Mouse (Mus musculus) hindbrain, embryonic 10.5 days (tissue): ENCODE data around the gene Cnksr3. TPM values are rescaled to one million over a fixed set of nuclear protein-coding genes. Genes with fewer than 3 reads are reported as not detected.

ENCODE experiments used
- DNase-seq: peaks from one replicate; pipeline ENCODE4 v3.0.0-alpha.2; 2017; ENCODE audit warnings: low spot score
- H3K27ac ChIP-seq: fragments of 300-500 bp; sonication (generic); 2 replicates; pipeline ENCODE4 v1.5.1; 2016; ENCODE audit warnings: mild to moderate bottlenecking, moderate library complexity
- H3K27me3 ChIP-seq: fragments of 300-500 bp; sonication (generic); 2 replicates; pipeline ENCODE4 v1.6.1; 2016; ENCODE audit warnings: mild to moderate bottlenecking; ENCODE audit not compliant: poor library complexity, insufficient read depth, severe bottlenecking
- H3K36me3 ChIP-seq: fragments of 300-500 bp; sonication (generic); 2 replicates; pipeline ENCODE4 v1.6.1; 2016; ENCODE audit warnings: mild to moderate bottlenecking, moderate library complexity
- H3K4me1 ChIP-seq: fragments of 300-500 bp; sonication (generic); replicated peaks from 2 replicates; pipeline ENCODE4 v1.6.1; 2016; ENCODE audit warnings: mild to moderate bottlenecking
- H3K4me3 ChIP-seq: fragments of 300-500 bp; sonication (generic); 2 replicates; pipeline ENCODE4 v1.5.1; 2016; ENCODE audit warnings: mild to moderate bottlenecking, moderate library complexity
- H3K9me3 ChIP-seq: fragments of 300-500 bp; sonication (generic); 2 replicates; pipeline ENCODE4 v1.6.1; 2016; ENCODE audit warnings: mild to moderate bottlenecking, moderate library complexity
- WGBS: fragments of 180-500 bp; shearing (Covaris S2); methylation state at CpG from one replicate; pipeline ENCODE4 v1.1.7; 2016; 5-methylcytosine and 5-hydroxymethylcytosine counted together
- polyA plus RNA-seq: library from polyadenylated mRNA; unstranded; fragments of >200 nt; fragmentation: Nextera tagmentation; extraction: Ambion mirVana; gene quantifications from 2 replicates; pipeline ENCODE4 v1.2.1, GENCODE M21; 2016

The Cnksr3 gene
- polyA plus RNA-seq, 1 experiment from 2014 or later, result 7.3 TPM

DNA sequence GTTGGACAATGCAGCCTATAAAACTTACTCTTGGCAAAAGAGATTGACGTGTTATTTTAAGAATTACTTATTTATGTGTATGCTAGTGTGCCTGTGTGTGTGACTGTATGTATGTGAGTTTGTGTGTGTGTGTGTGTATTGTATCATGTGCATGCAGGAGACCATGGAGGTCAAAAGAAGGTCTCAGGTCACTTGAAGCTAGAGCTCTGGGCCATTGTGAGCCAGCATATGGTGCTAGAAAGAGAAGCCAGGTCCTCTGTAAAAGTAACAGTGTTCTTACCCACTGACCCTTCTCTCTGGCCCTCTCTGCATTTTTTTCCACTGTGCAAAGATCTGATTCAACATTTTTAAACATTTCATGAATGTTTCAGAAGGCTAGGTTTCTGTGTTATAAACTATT is 134.1 kb downstream of the Cnksr3 start:
- H3K4me3 ChIP-seq, result no peak overlapping the region
- H3K27me3 ChIP-seq, result no peaks in the 10 kb centered on the region
- DNase-seq, result no peak
- H3K9me3 ChIP-seq, result no peaks in the 10 kb centered on the region
- no peak overlapping the region for H3K27ac ChIP-seq
- 90% methylated on average over 1 of the region's 1 CpGs for WGBS
- H3K4me1 ChIP-seq, result 0 out of 2 replicates have a peak, but pooled peaks cover 4% of the 10 kb centered on the region
- no peaks in the 10 kb centered on the region for H3K36me3 ChIP-seq

DNA sequence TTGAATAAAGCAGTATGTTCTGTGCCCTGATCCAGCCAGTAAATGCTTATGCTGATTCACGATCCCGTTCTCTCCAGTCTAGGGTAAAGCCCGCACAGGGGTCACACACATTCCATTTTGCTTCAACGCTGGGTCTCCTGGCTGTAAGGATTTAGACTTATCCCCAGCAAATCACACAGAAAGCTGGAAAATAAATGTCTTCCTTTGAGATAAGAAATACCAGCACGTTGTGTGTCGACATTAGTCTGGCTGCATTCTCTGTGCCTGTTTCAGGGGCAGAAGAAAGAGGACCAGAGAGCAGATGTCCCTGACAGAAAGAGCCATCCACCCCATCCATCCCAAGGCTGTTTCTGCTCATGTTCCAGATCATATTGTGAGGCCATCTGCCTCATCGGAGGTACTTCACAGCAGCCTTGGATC is 134.6 kb downstream of the Cnksr3 start:
- 0 out of 2 replicates have a peak, but pooled peaks cover 4% of the 10 kb centered on the region for H3K4me1 ChIP-seq
- no peaks in the 10 kb centered on the region for H3K27me3 ChIP-seq
- 84% methylated on average over 7 of the region's 7 CpGs for WGBS
- no peak overlapping the region for H3K4me3 ChIP-seq
- H3K27ac ChIP-seq, result no peak overlapping the region
- H3K36me3 ChIP-seq, result no peaks in the 10 kb centered on the region
- H3K9me3 ChIP-seq, result no peaks in the 10 kb centered on the region
- DNase-seq, result no peak

DNA sequence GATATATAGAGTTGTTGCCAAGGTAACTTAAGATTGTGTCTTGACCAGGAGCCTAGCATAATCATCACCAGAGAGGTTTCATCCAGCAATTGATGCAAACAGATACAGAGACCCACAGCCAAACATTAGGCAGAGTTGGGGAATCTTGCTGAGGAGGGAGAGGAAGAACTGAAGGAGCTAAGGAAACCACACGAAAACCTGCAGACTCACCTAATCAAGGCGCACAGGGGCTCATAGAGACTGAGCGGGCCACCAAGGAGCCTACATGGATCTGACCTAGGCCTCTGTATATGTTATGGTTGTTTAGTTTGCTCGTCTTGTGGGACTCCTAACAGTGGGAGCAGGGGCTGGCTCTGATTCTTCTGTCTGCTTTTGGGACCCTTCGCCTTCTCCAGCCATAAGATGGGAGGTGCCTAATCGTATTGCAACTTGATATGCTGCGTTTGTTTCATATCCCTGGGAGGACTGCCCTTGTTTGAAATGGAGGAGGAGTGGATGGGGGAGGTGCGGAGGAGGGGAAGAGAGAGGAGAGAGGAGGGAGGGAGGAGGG is 135.3 kb downstream of the Cnksr3 start:
- 0 out of 2 replicates have a peak, but pooled peaks cover 4% of the 10 kb centered on the region for H3K4me1 ChIP-seq
- no peak overlapping the region for H3K4me3 ChIP-seq
- no peaks in the 10 kb centered on the region for H3K27me3 ChIP-seq
- no peaks in the 10 kb centered on the region for H3K9me3 ChIP-seq
- peak; percentile 13 for DNase-seq
- WGBS, result 51% methylated on average over 7 of the region's 8 CpGs
- H3K36me3 ChIP-seq, result no peaks in the 10 kb centered on the region
- H3K27ac ChIP-seq, result no peak overlapping the region

DNA sequence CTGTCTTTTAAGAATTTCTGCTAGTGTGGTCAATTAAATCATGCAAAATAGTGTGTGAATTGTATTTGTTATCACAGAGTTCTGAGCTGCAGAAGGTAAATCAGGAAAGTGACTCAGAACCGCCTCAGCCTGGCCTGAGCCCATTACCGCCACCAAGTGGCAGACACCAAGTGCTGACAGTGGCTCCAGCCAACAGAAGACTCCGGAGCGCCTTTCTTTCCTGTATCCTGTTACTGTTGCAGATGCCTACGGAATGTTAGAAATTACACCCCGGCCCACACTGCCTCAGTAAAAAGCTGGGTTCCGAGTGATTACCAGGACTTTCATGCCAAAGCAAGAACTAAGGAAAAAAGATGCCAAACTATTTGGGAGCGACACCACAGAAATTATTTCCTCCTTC is 135.8 kb downstream of the Cnksr3 start:
- Histone ChIP-seq H3K9me3 (no peaks in the 10 kb centered on the region), H3K27me3 (no peaks in the 10 kb centered on the region), H3K36me3 (no peaks in the 10 kb centered on the region), H3K4me1 (0 out of 2 replicates have a peak, but pooled peaks cover 4% of the 10 kb centered on the region), H3K4me3 (no peak overlapping the region), H3K27ac (no peak overlapping the region)
- peak; percentile 68 for DNase-seq
- 16% methylated on average over 8 of the region's 8 CpGs for WGBS

GRCm38 (mm10) chr10:7075661-7076060 is 136.4 kb downstream of the Cnksr3 start:
- Histone ChIP-seq H3K4me1 (0 out of 2 replicates have a peak, but pooled peaks cover 4% of the 10 kb centered on the region), H3K4me3 (no peak overlapping the region), H3K9me3 (no peaks in the 10 kb centered on the region), H3K27ac (no peak overlapping the region), H3K27me3 (no peaks in the 10 kb centered on the region), H3K36me3 (no peaks in the 10 kb centered on the region)
- WGBS, result 92% methylated on average over 2 of the region's 2 CpGs
- no peak for DNase-seq

DNA sequence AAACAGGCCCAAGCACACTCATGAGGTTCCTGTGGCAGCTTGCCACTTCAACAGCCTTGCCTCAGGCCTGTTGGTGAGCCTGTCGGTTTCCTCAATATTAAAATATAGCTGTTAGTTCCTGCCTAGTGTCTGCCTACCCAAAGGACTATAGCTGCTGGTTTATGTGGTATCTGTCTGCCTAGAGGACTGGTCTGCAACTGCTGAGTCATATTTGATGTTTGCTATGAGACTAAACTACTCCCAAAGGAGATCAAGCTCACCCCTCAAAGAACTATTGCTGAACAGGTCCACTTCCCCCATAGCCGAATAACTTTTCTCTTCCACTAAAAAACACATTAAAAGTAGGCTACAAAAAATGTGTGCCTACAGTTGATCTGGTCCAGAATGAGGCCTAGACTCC is 137.8 kb downstream of the Cnksr3 start:
- Histone ChIP-seq H3K27ac (no peak overlapping the region), H3K4me3 (no peak overlapping the region), H3K36me3 (no peaks in the 10 kb centered on the region), H3K27me3 (no peaks in the 10 kb centered on the region), H3K9me3 (no peaks in the 10 kb centered on the region), H3K4me1 (peaks cover 4% of the 10 kb centered on the region; the same call in 1 of the 2 replicates)
- no peak for DNase-seq
- 90% methylated on average over 2 of the region's 2 CpGs for WGBS

- Histone ChIP-seq H3K36me3 (no peaks in the 10 kb centered on the region), H3K4me1 (no peaks in the 10 kb centered on the region; the same call in 1 of the 2 replicates), H3K4me3 (no peak overlapping the region), H3K27ac (no peak overlapping the region), H3K27me3 (no peaks in the 10 kb centered on the region), H3K9me3 (no peaks in the 10 kb centered on the region)
- DNase-seq, result no peak
- WGBS, result 91% methylated on average over 5 of the region's 5 CpGs
Observed at GRCm38 (mm10) chr10:7070924-7071323, 141.1 kb downstream of the Cnksr3 start.

DNA sequence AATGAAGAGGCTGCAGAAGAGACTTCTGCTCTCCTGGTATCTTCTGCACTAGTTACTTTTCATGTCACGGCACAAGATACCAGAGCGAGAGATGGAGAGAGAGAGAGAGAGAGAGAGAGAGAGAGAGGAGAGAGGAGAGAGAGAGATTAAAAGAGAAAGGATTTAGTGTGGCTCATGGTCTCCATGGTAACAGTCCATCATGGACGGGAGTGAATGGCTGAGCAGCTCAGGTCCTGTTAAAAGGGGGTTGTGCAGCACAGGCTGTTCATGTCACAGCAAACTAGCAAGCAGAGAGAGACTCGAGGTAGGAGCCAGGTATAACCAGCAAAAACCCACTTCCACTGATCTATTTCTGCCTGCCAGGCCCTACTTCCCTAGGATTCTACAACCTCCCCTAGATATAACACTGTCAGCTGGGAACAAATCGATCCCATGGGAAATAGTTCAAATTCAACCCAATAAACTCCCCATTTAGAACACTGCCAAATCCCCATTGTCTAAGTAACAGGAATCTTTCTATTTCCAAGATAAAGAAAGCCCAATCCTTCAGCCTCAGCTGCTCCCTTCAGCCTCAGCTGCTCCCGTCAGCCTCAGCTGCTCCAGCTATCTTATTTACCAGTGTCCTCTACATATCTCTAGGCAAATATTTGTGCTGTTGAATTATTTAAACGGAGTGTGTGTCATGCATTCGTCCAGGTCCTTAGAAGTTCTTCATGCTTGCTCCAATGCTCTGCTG is 141.8 kb downstream of the Cnksr3 start:
- H3K9me3 ChIP-seq, result no peaks in the 10 kb centered on the region
- DNase-seq, result no peak
- 65% methylated on average over 8 of the region's 8 CpGs for WGBS

DNA sequence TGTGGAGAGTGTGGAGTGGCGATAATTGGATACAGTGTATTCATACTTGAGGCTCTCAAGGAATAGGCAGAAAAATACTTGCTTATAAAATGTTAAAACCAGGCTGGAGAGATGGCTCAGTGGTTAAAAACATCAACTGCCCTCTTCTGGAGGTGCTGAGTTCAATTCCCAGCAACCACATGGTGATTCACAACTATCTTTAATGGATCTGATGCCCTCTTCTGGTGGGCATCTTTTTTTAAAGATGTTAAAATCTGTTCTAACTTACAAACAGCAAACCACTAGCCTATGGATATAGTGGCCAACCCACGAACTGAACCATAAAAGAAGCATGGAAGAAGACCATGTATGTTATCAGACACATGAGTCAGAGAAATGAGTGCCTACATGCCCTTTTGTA is 142.9 kb downstream of the Cnksr3 start:
- no peaks in the 10 kb centered on the region for H3K27me3 ChIP-seq
- H3K4me3 ChIP-seq, result no peak overlapping the region
- WGBS, result 84% methylated on average over 2 of the region's 2 CpGs
- no peaks in the 10 kb centered on the region; the same call in 1 of the 2 replicates for H3K4me1 ChIP-seq
- no peak for DNase-seq
- H3K9me3 ChIP-seq, result no peaks in the 10 kb centered on the region
- H3K36me3 ChIP-seq, result no peaks in the 10 kb centered on the region
- H3K27ac ChIP-seq, result no peak overlapping the region

More for the DNA sequence above, 141.8 kb downstream of the Cnksr3 start:
- Histone ChIP-seq H3K36me3 (no peaks in the 10 kb centered on the region), H3K27ac (no peak overlapping the region), H3K4me1 (no peaks in the 10 kb centered on the region; the same call in 1 of the 2 replicates), H3K27me3 (no peaks in the 10 kb centered on the region), H3K4me3 (no peak overlapping the region)

Other genes starting within 250 kb of the Cnksr3 start
- gene Ipcef1, start 159.8 kb downstream of the Cnksr3 start, polyA plus RNA-seq, result 0.16 and 0.25 TPM in 2 replicates